Mouse (Mus musculus) embryonic fibroblast, embryonic 13.5 days (primary cell): Measurements from ENCODE around the gene Prl7d1.

Experiments used
- CTCF ChIP-seq: IDR thresholded peaks from 2 replicates; pipeline ENCODE4 v1.5.1; 2011; ENCODE audit warnings: mild to moderate bottlenecking, control low read depth, low read length, moderate library complexity, borderline replicate concordance; ENCODE audit not compliant: insufficient read depth
- POLR2A ChIP-seq: IDR thresholded peaks from 2 replicates; pipeline ENCODE4 v1.6.1; 2011; ENCODE audit warnings: low read depth, mild to moderate bottlenecking, control low read depth, low read length, moderate library complexity

- TF ChIP-seq CTCF (no peak), POLR2A (no peak)
Measured at GRCm38 (mm10) chr13:27716636-27717035, at the start of gene Prl7d1.
